Mouse (Mus musculus) ES-Bruce4 (cell line): ENCODE measurements around the gene Fam213a. TPM values are rescaled to one million over a fixed set of nuclear protein-coding genes. Genes with fewer than 3 reads are reported as not detected.

ENCODE experiments used
- H3K27ac ChIP-seq: 2 replicates; pipeline ENCODE4 v1.5.1; 2012; ENCODE audit warnings: low read length, inconsistent platforms; ENCODE audit not compliant: insufficient read depth
- H3K27me3 ChIP-seq: 2 replicates; pipeline ENCODE4 v1.6.1; 2012; ENCODE audit warnings: mild to moderate bottlenecking, low read length, inconsistent platforms; ENCODE audit not compliant: control insufficient read depth, poor library complexity, insufficient read depth, severe bottlenecking
- H3K36me3 ChIP-seq: 2 replicates; pipeline ENCODE4 v1.6.1; 2012; ENCODE audit warnings: inconsistent platforms, mild to moderate bottlenecking, low read length, moderate library complexity; ENCODE audit not compliant: control insufficient read depth, poor library complexity, insufficient read depth, severe bottlenecking
- H3K4me1 ChIP-seq: one replicate; pipeline ENCODE4 v1.8.1; 2011; ENCODE audit warnings: low read length; ENCODE audit not compliant: control insufficient read depth, insufficient read depth
- H3K4me3 ChIP-seq: 2 replicates; pipeline ENCODE4 v1.5.1; 2011; ENCODE audit warnings: low read depth, mild to moderate bottlenecking, low read length
- H3K9ac ChIP-seq: 2 replicates; pipeline ENCODE4 v1.6.1; 2012; ENCODE audit warnings: low read depth, mild to moderate bottlenecking, inconsistent platforms; ENCODE audit not compliant: poor library complexity, severe bottlenecking
- H3K9me3 ChIP-seq: replicated peaks from 2 replicates; pipeline ENCODE4 v1.6.1; 2012; ENCODE audit warnings: mild to moderate bottlenecking, low read length, inconsistent platforms; ENCODE audit not compliant: control insufficient read depth, poor library complexity, insufficient read depth, severe bottlenecking
- CTCF ChIP-seq: IDR thresholded peaks from one replicate; pipeline ENCODE4 v1.8.1; 2011; ENCODE audit warnings: low read depth, low read length
- polyA plus RNA-seq: library from polyadenylated mRNA; stranded (reverse); fragments of >200 nt; gene quantifications from 2 replicates; pipeline ENCODE4 v1.2.4, GENCODE M21; 2011; ENCODE audit warnings: low read depth; ENCODE audit not compliant: missing spikeins, insufficient read depth, insufficient read length

The Fam213a gene
- polyA plus RNA-seq, 1 experiment = 24.8 TPM

DNA sequence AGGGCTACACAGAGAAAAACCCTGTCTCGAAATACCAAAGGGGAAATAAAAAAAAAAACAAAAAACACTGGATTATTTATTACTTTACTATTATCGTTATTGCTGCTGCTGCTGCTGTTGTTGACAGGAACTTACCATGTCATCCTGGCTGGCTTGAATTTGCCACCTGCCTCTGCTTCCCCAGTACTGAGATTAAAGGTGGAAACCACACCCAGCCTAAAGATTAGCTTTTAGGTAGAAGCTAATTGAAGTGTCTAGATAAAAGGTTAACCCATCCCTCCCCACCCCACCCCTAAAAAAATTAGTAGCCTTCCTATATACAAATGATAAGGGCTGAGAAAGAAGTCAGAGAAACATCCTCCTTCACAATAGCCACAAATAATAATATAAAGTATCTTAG is 69.8 kb downstream of the Fam213a start:
- Histone ChIP-seq H3K36me3 (no peaks in the 10 kb centered on the region), H3K4me3 (no peak overlapping the region), H3K27me3 (no peaks in the 10 kb centered on the region), H3K4me1 (peaks cover 8% of the 10 kb centered on the region), H3K27ac (no peak overlapping the region), H3K9me3 (no peaks in the 10 kb centered on the region), H3K9ac (no peak overlapping the region)
- no peak for TF ChIP-seq CTCF

Other genes starting within 250 kb of the Fam213a start
- gene Sh2d4b, start 120.5 kb downstream of the Fam213a start, polyA plus RNA-seq = 1.7 and 2.6 TPM in 2 replicates
- gene Tspan14, start 47.0 kb downstream of the Fam213a start, polyA plus RNA-seq = 58.8 and 60.0 TPM in 2 replicates
- not detected in 2 replicates for gene Dydc2, start 55.4 kb upstream of the Fam213a start, polyA plus RNA-seq
- gene Dydc1, start 59.1 kb upstream of the Fam213a start, polyA plus RNA-seq = not detected in 2 replicates
- 0.52 and 1.2 TPM in 2 replicates for gene Mat1a, start 91.2 kb upstream of the Fam213a start, polyA plus RNA-seq
- not detected in 2 replicates for gene Sftpa1, start 118.0 kb upstream of the Fam213a start, polyA plus RNA-seq
- not detected in 2 replicates for gene Mbl1, start 137.7 kb upstream of the Fam213a start, polyA plus RNA-seq
- gene Sftpd, start 171.4 kb upstream of the Fam213a start, polyA plus RNA-seq = not detected in 2 replicates